Mouse (Mus musculus) CD8-positive naive resting alpha-beta T cell, adult 2 months (primary cell): ENCODE measurements around the gene Gm49380.

Experiments
- DNase-seq, 2 experiments: peaks; one replicate each; pipeline ENCODE4 v3.0.0; 2022; ENCODE audit warnings: low read depth in 2 of 2, low spot score in 2 of 2

The Gm49380 gene

DNA sequence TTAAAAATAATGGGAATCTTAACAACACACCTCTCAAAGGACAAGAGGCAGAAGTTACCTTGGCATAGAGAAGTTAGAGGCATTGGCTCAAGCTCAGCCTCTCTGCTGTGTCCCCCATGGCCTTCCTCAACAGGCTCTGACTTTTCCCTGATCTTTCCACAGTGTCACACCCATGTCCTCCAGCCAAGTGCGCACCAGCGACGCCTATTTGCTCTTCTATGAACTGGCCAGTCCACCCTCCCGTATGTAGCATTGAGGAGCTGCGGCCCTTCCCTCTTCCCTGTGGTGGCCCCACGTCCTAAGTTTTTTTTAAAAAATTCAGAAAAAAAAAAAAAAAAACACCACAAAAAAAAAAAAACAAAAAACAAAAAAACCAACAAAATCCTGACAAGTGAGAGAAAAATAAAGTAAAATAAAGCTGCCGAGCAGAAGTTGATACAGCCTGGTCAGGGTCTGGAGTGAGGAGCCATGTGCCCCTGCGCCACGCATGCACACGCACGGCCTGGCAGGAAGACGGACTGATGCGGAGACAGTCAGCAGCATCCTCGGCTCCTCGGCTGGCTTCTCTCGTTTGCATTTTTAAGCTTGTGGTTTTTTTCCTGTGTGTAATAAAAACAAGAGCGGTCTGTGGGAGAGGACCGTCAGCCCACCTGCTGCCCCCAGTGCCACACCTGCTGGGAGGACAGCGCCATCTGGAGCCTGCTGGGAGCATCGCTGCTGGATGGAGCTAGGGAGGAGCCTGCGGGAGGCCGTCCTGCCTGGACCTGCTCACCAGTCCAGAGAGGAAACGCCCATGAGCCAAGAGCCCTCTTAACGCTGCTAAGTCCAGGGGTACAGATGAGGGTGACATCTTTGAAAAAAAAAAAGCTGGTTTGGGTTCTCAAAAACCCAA lies 19.4 kb downstream of the Gm49380 start:
- DNase-seq: peak; percentile 76 to 78

DNA sequence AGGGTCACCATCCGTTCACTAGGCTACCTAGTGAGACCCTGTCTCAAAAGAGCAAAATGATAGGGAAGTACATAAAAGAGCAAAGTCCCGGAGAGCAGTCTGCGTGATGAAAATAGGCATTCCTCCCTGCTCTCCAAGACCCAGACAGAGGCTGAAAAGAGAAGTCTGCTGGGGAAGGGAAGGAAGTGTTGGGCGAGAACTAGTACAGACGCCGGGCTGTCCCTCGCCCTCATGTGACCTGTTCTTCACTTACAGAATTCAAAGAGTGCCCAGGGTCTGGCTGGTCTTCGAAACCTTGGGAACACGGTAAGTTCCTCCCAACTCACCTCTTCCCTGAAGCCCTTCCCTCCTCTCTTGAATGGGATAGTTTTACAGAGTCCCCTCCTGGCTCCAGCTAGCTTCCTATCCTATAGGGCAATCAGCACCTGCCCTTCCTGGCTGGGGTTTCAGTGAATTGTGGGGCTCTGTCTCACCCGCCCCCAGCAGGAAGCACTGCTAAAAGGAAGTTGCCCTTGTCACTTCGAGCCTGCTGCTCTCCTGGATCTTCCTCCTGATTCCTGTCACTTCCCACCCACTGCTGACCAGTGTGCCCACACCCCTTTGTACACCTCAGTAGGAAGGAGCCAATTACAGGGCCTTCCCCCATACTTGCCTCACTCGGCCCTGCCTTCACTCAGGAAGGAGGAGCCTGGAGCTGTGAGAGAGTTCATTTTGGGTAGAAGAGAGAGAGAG lies 24.3 kb downstream of the Gm49380 start:
- DNase-seq: no peak

DNA sequence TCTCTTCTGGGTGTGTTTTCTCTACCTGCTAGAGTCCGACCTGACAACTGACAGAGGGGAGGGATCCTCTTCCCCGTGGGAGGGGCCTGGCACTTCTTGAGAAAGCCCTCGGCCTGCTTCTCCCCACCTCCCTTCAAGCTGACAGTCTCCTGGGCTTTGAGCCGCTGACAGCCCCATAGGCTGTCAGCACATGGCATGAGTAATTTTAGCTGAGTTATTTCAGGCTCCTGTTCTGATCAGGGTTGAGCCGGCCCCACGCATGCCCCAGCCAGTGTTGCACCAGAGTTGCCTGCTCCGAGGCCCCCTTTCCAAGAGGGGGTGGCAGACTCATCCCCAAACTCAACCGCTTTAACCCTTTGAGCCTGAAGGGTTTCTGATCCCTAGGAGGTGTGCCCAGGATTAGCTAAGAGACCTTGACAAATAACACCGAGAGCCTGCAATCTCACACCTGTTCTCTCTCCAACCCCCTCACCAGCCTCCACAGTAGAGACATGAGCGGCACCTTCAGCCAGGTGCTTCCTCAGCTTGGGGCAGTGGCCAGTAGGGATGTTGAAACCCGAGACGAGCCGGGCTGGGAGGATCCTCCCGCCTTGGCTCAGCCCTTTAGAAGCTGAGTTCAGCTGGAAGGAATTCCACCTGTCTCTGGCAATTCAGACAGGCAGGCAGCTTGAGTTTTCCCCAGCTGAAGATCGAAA lies 25.4 kb downstream of the Gm49380 start:
- DNase-seq: no peak

DNA sequence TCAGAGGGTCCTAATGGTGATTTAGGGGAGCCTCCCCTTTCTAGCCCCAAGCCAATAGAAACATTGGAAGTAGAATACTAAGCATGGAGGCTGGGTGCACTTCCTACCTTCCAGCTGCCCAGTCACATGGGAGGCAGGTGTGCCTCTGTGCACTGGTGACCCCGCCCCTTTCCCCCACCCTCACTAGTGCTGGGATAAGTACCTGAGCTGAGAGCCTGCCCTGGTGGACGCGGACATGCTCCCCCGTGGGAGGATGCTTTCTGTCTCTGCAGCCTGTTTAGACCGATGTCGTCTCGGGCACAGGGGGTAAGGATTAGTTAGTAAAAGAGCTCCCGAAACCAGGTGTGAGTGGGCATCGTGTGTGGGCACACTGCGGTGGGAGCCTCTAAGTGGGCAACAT lies 26.3 kb downstream of the Gm49380 start:
- no peak for DNase-seq

DNA sequence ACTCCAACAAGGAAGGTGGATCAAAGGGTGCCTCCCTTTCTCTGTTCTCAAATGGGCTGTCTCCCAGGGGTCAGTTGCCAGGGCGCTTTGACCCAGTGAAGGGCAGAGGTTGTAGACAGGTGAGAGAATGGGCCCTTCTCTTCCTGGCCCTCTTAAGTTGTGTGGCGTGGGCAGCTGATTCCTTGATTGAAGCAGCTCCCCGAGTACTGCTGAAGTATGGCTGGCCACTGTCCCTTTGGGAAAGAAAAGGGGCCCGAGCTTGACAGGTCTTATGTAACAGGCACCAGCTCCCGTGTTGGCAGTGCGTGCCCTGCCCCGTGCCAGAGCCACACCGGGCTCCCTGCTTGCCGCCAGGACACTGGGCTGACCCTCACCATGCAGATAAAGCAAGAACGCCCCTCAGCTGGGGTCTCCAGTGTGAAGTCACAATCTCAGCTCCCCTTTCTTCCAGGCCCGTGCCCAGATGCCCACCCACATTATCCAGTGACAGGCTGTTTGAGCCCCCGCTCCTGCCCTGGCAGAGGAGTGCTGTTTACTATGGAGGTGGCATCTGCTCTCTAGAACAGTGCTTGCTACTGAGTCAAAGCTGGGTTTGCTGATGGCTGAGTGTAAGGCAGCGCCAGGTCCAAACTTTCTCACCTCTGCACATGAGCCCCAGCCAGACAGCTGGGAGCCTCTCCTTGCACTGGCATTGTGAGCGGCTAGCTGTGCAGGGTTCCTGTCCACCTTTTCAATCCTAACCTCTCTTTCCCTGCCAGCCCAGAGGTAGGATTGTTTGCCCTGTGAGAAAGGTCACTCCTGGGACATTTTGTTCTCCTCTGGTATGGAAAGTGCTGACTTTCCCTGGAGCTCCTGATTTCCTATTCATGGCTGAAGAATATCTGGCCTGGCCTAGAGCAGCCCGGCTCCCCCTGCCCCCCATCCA lies 27.3 kb downstream of the Gm49380 start:
- no peak for DNase-seq

DNA sequence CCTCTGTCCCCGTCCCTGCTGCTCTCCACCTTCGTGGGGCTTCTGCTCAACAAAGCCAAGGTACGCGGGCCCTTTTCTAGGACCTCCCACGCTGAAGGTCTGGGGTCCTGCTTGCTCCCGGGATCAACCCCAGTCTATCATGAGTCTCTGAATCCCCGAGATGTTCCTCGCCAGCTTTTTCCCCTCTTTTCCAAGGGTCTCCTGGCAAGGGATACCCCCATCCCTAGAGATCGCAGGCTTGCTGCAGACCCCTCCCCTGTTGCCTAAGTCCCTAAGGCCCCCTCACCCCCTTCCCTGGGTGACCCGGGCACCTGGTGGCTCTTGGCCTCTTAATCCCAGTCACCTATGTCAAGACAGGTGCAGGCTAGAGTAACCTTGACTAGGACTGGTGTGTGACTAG lies 28.0 kb downstream of the Gm49380 start:
- DNase-seq: no peak

DNA sequence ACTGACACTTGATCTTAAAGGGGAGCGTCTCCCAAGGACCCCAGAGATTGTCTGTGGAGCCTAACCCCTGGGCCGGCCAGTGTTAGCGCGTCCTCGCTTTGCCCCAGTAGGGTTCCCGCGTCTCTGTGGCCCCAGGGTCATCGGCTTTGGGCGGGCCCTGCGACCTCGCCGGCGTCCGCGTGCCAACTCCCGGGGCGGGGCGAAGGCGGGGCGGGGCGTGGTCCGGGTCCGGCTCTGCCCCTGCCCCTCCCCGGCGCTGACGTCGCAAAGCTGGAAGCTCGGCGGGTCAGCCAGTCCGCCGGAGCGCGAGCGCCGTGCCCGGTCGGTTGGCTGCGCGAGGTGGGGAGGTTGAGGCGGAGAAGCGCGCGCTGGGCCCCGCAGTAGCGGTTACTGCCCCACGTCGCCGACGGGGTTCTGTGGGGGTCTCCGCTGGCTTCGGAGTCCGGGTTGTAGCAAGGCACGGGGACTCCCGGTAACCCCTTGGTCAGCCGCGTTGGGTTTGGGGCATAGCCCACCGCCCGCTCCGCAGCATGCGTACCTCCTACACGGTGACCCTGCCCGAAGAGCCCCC lies 28.6 kb downstream of the Gm49380 start:
- peak in 1 of 2 experiments; percentile 35 for DNase-seq

DNA sequence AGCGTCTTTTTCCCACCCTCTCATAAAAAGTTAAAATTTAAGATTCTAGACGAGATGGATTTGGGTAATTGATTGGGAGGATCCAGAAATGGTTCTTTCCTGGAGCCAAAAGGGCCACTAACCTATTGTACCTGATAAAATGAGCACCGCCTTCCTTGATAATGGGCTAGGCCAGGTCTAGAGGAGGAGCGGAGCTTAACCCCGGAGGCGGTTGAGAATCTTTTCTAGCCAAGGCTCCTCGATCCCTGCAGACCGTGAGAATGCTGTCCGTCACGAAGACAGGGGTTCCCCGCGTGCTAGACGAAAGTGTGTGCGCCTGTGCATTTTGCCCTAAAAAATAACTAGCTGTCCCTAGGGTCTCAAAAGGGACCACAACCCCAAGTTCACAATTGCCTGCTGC lies 29.1 kb downstream of the Gm49380 start:
- no peak for DNase-seq

DNA sequence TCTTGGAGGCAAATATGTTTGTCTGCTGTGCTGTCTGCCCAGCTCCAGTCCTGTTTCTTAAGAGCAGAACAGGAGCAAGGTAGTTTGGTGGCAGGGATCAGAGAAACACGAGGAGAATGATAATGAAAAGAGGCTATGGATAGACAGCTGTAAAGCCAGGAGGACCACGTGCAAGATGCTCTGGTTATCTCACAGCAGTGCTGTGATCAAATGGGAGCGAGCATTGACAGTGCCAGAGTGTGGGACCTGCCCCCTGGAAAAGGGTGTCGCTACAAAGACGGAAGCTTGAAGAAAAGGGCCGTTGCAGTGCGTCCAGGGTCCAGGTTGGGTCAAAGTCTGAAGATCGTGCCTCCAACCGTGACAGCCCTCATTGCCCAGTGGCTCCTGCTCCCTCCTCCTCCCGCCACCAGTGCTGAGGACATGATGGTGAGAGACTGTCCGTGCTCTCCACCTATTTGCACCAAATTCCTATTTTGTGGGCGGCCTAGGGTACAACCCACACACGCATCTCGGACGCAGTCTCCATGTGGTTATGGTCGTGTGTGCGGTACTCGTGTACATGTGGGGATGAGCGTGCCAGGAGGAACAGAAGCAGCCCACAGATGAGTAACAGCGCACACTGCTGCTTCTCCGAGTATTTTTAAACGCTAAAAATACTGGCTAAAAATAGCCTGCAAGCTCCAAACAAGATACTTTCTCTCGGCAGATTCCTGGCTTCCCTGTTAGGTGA lies 29.7 kb downstream of the Gm49380 start:
- no peak for DNase-seq

DNA sequence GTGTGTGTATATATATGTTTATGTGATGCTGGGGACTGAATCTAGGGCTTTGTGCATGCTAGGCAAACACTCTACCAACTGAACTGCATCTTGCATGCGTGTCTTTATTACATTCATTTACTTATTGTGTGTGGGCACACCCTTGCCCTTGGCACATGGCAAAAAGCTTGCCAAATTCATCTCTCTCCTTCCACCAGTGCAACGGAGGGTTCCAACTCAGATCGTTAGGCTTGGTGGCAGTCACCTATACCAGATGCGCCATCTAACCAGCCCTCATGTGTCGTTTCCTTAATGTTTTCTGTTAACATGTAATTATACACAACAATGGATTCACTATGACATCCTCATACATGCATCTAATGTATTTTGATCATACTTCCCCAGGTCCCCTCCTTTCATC lies 31.0 kb downstream of the Gm49380 start:
- DNase-seq: no peak

DNA sequence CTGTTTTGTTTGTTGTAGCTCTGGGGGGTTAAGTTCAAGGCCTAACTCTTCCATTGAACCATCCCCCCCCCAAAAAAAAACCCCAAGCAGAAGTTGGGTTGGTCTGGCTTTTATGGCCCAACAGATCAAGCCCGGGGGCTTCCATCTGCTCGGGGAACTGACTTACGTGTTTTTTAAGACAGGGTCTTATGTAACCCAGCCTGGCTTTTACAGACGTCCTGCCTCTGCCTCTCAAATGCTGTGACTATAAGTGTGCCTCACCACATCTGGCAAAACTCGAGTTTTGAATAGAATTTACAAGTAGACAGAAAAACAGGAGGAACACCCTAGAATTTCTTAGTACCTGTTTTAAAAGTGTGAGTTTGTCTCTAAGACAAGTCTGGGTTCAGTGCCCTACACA lies 31.7 kb downstream of the Gm49380 start:
- no peak for DNase-seq

DNA sequence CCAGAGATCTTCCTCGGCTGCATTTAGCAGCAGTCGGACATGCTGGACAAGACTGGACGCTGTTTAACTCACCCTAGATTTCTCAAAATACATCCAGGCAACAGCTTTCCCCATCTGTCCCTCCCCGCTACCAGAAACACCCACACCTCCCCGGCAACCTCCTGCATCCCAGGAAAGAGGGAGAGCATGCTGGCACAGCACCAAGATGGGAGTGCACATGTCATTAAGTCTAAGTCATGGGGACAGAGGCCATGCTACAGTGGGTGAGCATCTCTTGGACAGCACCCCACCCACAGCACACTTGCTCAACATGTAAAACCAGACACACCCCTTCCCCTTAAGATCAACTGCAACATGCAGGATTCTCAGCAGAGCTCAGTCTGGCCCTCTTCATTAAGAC lies 32.3 kb downstream of the Gm49380 start:
- no peak for DNase-seq

DNA sequence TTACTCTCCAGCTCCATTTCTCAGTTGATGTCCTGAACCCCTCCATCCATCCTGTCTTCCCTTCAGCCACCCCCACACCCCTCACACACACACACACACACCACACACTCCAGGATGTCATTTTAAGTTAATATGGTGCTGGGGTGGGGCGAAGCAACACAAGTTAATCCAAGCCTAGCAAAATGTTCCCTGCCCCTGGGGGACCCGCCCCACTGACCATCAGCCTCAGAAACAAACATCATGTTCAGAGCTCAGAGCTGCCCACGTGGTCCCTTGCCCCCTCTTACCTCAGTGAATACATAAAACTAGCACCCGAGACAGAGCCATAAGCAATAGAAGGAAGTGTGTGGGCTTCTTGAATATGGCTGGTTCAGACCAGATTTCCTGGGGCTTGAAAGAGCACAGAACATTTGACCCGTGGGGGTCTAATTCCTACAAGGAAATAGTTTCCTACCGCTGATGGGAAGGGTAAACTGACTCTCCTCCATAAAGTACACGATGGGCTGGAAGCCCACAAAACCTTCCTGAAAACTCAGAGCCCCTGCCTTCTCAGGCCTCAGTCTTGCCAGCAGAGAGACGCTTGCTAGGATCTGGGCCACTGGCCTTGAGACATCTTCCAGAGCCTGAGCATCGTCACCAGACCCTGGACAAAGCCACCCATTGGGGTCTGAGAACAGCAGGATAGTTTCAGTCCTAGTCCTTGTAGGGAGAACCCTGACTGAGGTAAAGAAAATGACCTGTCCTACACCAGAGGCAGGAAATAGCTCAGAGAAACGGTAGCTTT lies 33.1 kb downstream of the Gm49380 start:
- DNase-seq: no peak

DNA sequence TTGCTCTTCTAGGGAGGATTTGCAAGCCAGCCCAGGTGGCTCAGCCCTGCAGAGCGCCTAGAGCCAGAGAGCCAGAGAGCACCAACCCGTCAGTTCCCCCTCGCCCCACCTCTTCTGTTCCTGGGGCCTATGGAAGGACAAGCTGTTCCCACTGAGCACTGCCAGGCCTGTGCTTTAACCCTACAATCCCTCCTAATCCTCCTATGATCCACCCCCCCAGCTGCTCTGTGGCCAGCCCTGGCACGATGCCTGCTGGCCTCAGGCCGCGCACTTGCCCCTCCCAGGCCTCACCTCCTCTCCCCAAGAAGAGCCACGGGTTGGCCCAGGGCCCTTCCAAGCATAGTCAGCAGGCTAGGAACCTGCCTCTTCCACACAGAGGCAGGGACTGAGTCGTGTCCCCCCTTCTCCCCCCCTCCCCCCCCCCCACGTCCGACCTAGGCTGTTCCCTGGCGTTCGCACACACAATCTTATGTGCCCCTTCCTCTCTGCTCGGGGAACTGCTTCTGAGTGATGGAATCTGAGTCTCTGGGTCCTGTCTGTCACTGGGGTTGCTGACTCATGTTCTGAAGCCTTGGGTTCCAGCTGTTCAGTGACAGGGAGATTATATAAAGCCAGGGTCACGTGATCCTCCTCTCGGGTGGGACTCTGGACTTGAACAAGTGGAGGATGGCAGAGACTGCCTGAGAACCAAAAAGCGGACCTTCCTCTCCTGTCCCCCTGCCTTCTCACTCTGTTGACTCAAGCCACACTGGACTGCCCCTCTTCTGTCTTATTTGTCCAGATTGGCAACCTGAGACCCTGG lies 34.1 kb downstream of the Gm49380 start:
- DNase-seq: no peak

DNA sequence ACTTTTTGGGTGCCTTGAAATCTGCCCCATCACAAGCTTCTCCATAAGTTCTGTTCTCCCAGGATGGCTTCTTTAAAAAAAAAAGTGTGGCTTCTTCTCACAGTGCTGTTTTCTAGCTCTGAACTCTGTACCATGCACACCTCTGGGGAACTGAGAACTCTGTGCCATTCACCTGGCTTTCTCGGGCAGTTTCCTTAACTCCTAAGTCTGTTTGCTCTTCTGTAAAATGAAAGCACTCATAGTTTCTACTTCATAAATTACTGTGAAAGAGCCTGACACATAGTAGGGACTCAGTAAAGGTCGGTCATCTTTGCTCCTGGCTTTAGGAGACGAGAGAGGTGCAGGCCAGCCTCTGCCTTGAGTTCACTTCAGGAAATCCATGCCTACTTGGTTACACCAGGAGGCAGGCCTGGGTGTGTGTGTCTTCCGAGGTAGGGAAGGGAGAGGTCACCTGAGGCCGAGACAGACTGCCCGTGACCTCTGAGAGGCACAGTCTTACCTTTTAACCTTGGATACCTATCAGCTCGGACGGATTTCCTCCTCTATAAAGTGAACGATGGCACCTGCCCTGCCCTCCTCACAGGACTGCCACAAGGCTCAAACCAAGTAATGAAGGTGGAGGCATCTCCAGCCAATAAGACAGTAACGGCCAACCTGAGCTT lies 35.0 kb downstream of the Gm49380 start:
- DNase-seq: no peak

DNA sequence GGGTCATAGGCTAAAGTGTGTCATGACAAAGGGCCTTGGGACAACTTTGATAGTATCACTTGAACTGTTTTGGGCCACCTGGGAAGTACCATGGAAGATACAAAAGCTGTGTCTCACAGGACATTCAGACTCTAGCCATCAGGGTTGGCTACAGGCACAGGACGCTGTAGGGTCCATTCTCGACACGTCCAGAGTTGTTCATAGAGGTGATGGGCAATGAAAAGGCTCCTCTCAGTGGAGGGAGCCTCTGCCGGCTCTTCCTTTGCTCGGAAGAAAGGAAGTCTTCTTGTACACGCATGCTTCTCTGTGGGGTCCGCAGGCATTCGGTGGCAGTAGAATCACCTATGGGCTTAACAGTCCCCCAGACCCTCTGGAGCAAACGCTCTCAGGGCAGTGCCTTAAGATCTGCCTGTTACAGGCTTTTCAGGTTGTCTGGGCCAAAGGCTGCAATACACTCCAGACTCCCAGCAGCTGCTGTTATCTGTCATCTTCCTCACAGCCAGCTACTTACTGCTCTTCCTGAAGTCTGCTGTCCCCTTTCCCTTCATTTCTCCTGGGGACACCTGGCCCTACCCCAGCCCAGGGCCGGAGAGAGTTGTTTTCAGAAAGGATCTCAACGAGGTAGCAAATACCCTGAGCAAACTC lies 35.9 kb downstream of the Gm49380 start:
- no peak for DNase-seq

DNA sequence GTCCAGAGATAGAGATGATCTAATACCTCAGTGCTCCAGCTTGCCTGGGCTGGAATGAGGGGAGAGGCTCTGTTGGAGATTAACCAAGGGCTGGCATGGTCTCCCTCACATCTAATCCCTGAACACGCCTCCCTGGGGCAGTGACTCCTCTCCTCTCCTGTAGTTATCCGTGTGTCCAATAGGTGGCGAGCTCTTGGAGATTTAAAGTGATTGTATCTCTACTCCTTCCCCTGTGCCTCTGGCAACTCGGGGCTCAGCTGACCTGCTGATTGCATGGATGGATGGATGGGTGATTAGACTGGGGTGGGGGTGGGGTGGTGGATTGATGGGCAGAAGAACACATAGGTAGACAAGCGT lies 36.6 kb downstream of the Gm49380 start:
- peak in 1 of 2 experiments; percentile 53 for DNase-seq
